Mouse (Mus musculus) stomach, postnatal 0 days (tissue): ENCODE measurements around the gene Axin1.

ENCODE experiments used
- CTCF ChIP-seq: IDR thresholded peaks from 2 replicates; pipeline ENCODE4 v1.5.1; 2016; ENCODE audit warnings: antibody characterized with exemption, low read depth, mild to moderate bottlenecking, moderate library complexity
- EP300 ChIP-seq: optimal IDR thresholded peaks from 2 replicates; pipeline ENCODE3; 2016; ENCODE audit warnings: antibody characterized with exemption

DNA sequence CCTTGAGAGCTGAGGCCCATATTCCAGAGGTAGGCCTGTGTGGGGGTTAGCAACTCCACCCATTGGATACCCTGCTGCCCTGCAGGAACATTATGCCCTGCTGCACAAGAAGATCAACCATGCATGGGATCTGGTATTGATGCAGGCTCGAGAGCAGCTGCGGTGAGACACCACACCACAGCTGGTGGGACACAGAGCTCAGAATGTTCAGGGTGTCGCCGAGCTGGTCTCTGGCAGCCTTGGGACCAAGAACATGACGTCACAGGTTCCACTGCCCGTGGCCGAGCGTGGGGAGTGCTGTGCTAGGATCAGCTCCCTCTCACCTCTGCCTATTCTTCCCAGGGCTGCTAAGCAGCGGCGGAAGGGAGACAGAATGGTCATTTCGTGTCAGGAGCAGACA lies 66.3 kb downstream of the Axin1 start:
- no peak for TF ChIP-seq CTCF
- TF ChIP-seq EP300: no peak
